Mouse (Mus musculus) CD4-positive helper T cell, adult 2 months (primary cell): ENCODE results near the gene Olfr504.
"Not testable (repeated sequence)": the region's sequence is repeated elsewhere in the genome, so short reads cannot be mapped to it uniquely, and the experiment has no call there.

Source experiments
- DNase-seq: peaks from one replicate; pipeline ENCODE4 v3.0.0-alpha.2; 2012; ENCODE audit warnings: low read depth, missing footprints, low spot score

The Olfr504 gene

GRCm38 (mm10) chr7:108565693-108566092, at the start of gene Olfr504:
Gene Olfr504 (minus strand): TSS chr7:108565793.
- DNase-seq: no peak

DNA sequence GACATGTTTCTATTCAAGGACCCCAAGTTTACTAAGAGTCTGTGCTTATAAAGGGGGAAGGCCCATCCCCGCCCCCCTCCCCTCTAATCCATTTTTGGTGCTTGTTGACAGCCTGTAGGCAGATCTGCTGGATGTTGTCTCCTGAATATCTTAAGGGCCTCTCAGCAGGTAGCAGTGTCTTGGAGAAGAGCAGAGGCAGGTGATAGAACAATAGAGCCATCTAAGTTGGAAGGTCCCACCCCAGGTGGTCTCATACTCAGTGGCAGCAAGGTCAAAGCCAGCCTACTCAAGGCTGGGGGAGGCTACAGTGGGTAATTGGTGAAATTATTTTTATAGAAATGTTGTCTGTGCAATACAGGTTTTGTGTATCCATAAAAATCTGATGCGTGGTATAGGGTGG, 48.5 kb upstream of the Olfr504 start:
- no peak for DNase-seq

DNA sequence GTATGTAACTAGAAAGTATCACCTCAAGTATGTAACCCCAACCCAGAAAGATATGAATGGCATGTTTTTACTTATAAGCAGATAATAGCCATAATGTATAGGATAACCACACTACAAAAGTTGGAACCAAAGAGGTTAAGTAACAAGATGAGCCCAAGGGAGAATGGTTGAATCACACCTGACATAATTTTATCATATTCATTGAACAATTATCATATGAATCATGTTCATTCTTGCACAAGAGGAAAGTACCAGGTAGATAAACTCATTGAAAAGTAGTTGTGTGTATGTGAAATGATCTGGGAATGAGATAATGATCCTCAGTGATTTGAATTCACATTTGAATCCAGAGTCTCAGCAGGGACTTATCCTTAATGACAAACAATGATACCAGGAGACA, 44.9 kb upstream of the Olfr504 start, which contains the start of gene Olfr506:
Gene Olfr506, plus strand, starts transcription at position 301 of the 400 bp plus-strand sequence.
- no peak for DNase-seq

- not testable (repeated sequence) for DNase-seq
These were observed 36.3 kb upstream of the Olfr504 start for GRCm38 (mm10) chr7:108601916-108602315.

- DNase-seq: no peak
These were observed 24.2 kb upstream of the Olfr504 start for GRCm38 (mm10) chr7:108589797-108590196.

GRCm38 (mm10) chr7:108544227-108544626, 21.4 kb downstream of the Olfr504 start, which contains the start of gene Olfr503:
Gene Olfr503 (plus strand): TSS chr7:108544527.
- DNase-seq: not testable (repeated sequence)

- no peak for DNase-seq
These were observed 23.2 kb downstream of the Olfr504 start for GRCm38 (mm10) chr7:108542416-108542815.

GRCm38 (mm10) chr7:108524965-108525364, 40.6 kb downstream of the Olfr504 start, which contains the start of gene Olfr502:
Gene Olfr502 (minus strand): TSS chr7:108525065.
- DNase-seq: no peak
